Mouse (Mus musculus): ENCODE measurements around the gene Ap5s1. TPM values are rescaled to one million over a fixed set of nuclear protein-coding genes. Genes with fewer than 3 reads are reported as not detected.

Gene Ap5s1
- total RNA-seq, 2 experiments from 2014 or later, result 21.0 to 22.4 TPM

DNA sequence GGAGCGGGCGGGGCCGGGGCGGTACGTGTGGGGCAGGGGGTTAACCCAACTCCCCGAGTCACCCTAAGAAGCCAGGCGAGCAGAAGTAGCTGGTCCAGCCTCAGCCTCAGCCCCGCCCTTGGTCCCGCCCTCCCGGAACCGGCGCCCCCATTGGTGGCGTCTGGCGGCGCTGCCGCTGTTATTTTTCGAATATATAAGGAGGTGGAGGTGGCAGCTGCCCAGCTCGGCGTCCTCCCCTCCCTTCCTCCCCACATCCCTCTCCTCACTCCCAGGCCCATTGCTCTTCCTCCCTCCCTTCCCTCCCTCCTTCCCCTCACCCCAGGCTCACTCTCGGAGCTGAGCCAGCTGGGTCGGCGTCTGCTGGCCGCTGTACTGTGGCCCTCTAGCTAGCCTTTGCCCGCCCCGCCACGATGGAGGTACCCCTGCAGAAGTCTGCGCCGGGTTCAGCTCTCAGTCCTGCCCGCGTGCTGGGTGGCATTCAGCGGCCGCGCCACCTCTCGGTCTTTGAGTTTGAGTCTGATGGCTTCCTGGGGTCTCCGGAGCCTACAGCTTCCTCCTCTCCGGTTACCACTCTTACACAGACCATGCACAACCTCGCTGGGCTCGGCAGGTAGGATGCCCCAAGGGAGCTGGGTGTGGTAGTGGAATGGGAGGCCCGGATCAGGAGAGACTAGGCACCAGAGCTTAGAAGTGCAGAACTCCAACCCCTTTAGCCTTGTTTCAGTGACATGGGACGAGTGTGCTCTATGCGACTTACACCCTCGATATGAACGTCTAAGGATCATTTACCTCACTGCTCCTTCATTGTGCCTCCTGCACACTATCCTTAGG is 19.9 kb upstream of the Ap5s1 start, which contains the start of the genes Cdc25b and Spef1:
TSS of gene Cdc25b (plus strand) at position 179 of the 831 bp plus-strand sequence.
TSS of gene Spef1 (minus strand) at position 512 of the 831 bp plus-strand sequence.
- peak; percentile 64 to 79 for DNase-seq (ENCODE audit: low spot score in 2 of 2)

DNA sequence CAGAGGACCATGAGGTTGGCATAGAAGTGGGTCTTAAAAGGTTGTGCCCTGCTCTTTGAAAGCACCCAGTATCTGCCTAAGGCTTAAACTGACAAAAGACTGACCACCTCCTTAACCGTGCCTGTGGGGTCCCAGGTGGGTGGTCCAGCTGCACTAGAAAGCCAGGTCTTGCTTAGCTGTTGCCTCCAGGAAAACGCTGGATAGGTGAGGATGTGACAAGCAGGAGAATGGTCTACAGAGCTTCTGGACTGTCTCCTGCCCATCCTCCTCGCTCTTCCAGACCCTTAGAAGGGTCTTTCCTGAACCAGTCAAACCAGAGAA is 19.3 kb upstream of the Ap5s1 start:
- DNase-seq (ENCODE audit: low spot score in 2 of 2), result no peak

DNA sequence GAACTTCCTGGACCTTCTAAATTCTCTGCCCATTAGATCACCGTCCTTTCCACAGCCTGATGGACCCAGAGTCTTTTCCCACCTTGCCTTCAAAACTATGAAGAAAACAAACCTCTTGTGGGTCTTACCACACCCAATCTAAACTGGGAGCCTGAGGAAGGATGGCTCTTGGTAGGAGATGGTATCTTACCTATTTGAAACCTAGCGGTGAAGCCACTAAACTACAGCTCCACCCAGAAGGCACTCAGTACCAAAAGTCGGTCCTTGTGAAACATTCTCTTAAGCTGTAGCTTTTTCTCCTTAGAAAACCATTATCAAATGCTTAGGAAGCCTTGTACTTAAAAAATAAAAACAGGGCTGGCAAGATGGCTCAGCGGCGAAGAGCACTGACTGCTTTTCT is 18.6 kb upstream of the Ap5s1 start:
- DNase-seq (ENCODE audit: low spot score in 2 of 2), result no peak

DNA sequence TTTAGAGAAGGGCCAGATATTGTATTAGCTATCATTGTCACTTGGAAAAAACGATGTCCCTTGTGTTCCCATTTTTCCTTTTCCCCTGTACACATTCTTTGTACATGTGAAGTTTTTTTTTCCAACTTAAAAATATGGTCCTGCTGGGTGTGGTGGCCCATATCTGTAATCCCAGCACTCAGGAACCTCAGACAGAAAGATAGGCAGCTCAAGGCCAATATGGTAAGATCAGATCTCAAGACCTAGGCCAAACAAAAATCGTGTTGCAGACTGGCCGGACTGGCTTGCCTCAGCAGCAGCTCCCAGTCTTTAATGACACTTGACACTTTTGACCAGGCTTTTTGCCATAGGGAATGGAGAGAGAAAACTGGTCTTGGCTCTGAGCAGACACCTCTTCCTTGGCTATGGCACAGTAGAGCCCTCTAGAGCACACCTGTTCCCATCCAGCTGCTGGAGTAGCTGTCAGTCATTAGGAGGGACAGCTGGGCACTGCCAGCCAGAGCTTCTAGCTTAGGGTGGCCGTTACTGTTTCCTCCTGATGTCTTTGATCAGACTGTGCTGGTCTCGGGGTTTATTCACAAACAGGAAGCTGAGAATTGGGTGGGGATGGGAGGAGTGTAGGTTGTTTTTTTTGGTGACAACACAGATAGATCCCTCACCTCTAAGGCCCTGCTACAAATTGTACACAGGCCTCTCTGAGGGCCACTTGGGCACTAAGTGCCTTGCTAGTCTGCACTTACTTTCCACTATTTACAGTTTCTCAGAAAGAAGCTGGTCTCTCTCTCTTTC is 17.2 kb upstream of the Ap5s1 start:
- DNase-seq (ENCODE audit: low spot score in 2 of 2), result no peak

DNA sequence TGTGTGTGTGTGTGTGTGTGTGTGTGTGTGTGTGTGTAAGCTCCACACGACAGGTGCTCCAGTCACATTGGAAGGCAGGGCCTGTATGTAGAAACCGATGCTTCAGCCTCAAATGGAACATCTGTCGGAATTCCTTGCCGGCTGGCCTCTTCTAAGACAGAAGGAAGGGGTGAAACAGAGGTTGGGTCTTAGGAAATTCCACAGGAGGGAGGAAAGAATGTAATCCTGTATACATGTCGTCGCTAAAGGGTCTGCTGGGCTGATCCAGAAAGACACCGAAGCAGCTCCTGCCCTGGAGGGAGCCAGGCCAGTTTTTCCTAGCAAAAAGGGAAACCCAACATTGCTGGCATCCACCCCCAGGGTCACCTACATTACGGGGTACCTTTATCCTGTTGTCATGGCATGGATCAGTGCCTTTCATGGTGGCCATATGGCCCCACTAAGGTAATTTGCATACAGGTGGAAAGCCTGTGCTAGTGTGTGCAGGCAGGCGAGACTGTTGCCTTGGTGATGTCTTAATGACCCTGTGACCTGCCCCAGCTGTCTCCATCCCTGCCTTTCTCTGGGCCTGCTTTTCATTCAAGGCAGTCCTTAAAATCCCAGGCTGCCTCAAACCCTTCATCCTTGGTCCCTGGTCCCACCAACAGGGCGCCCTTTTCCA is 16.4 kb upstream of the Ap5s1 start:
- DNase-seq (ENCODE audit: low spot score in 2 of 2), result no peak

DNA sequence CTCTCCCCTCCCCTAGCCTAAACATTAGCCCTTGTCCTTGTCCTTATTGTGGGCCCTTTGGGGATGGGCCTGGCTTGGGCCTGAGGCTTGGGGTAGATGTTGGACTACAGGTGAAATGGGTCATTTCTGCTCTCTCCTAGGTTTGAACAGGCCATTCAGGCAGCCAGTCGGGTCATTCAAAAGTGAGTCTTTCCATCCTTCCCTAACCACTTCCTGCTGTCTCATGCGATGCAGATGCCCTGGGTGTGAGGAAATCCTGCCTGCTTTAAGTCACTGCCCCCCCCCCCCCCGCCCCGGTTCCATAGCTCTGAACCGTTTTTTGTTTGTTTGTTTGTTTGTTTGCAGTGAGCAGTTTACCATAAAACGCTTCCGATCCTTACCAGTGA is 15.9 kb upstream of the Ap5s1 start:
- no peak for DNase-seq (ENCODE audit: low spot score in 2 of 2)

DNA sequence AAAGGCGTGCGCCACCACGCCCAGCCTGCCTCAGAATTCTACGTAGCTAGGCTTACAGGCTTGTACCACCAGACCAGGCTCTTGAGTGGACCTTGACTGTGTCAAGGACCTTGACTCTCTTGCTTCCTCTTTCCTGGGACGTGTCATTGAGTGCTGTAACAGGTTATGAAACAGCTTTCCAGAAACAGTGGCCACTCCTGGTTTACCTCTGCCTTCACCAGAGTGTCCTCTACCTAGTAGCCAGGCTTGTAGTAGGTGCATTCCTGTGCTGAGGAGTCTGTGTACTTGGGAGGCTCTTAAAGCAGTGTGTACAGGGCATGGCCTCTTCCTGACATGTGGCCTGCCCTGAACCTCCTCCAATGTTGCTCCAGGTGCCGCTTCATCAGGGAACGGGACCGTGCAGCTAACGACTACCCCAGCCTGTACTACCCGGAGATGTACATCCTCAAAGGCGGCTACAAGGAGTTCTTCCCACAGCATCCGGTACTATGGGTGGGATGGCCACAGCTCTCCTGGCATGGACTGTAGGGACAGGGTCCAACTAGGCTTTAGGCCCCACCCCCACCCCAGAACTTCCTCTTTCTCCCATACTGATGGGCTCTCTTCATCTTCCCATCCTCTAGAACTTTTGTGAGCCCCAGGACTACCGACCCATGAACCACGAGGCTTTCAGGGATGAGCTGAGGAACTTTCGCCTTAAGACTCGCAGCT is 10.1 kb upstream of the Ap5s1 start:
- DNase-seq (ENCODE audit: low spot score in 2 of 2), result no peak

DNA sequence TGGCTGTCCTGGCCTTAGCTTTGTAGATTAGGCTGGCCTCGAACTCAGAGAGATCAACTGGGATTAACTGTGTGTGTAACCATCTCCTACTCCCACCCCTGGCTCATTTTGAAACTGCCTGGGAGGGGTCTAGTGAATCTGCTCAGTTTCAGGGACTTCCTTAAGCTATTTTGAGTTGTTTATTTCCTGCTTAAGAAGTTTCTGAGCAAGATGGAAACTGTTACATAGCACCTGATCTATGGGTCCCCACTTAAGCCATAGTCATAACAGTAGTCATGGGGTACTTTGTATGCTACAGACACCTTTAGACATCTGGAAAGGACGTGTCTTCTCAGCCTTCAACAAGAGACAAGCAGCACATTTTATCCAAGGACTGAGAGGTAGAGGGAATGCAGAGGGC is 6.2 kb upstream of the Ap5s1 start:
- no peak for DNase-seq (ENCODE audit: low spot score in 2 of 2)

DNA sequence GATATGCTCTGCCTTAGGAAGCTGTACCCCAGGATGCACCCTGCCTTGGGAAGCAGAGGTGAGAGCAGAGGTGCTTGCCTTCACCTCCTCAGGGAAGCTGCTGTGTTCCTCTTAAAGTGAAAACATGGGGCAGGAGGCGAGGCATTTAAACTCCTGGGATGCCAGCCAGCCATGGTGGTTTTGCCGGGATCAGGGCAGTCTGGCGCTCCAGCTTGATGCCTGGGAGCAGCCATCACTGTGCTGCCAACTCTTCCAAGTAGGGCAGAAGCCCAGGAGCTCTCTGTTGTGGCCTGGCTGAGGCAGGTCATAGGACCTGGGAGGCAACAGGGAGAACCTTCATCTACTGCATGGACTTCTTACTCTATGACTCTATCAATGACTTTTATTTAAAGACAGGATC is 5.6 kb upstream of the Ap5s1 start:
- DNase-seq (ENCODE audit: low spot score in 2 of 2), result no peak

DNA sequence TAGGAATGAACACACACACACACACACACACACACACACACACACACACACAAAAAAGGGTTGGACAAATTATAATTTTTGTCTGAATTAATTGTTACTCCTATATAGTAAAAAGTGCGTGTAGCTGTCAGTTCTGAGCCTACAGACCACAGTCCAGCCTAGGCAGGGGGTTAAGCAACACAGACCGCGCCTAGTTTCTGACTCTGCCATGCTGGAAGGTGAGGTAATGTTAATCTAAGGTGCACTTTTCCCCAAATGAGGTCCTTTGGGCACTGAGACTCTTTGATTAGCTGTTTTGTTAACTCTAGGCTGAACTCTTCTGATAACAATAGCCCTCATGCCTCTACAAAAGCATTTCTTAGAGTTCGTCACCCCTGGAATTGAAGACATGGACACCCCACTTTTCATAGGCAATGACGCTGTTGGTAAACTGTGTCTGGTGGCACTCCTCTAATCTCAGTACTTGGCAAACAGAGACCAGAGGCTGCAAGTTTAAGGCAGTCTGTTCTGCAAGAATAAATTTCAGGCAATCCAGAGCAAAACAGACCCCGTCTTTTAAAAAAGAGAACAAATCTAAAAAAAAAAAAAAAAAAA is 3.0 kb upstream of the Ap5s1 start:
- DNase-seq (ENCODE audit: low spot score in 2 of 2), result no peak

DNA sequence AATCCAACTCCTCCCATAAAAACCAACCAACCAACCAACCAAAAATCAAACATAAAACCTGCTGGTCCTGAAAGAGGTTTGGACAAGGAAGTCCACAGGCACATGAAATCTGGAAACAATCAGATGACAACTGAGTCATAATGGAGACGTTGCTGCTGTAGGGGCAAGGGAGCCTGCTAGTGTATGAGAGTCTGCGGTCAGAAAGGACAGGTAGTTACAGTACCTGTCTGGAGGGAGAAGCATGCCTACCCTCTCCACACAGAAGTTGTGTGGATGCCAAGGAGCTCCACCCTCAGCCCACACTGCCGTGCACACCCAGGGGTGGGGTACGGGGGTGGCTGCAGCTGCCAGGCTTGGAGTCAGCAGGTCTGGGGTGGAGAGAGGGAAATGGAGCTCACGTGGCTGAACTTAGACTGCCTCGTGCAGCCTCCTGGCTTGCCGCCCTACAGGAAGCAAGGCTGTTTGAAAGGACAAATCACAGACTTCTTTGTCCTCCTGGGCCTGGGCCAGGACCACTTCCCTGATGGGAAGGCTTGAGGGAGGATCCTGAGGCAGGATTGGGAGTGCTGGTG is 2.4 kb upstream of the Ap5s1 start:
- DNase-seq (ENCODE audit: low spot score in 2 of 2), result peak; percentile 84 to 87

DNA sequence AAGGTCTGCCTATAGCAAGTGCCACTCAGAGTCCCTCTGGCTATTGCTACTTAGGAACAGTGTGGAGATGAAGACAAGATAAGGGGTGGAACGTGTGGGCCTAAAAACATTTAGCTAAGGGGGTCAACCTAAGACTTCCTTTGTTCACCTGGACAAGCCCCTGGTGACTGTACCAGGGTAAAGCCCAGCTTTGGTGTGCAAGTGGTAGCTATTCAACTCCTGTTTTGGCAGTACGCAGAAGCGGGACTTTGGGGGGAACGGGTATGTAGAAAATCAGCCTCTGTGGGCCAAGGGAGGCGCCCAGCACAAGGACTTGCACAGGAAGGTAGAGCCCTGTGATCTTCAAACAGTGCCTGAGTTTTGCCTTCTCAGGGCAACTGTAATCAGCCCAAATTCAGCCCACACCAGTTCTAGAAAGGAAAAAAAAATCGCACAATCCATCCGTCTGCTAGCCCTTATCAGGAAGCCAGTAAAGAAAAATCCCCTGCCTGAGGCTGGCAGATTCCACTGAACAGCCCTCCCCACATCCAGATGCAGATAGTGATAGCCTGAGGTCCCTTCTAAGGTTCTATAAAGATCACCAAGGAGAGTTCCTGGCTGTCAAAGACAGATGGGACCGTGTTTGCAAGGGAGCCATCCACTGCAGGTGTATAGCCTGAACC is 1.2 kb upstream of the Ap5s1 start:
- no peak for DNase-seq (ENCODE audit: low spot score in 2 of 2)

DNA sequence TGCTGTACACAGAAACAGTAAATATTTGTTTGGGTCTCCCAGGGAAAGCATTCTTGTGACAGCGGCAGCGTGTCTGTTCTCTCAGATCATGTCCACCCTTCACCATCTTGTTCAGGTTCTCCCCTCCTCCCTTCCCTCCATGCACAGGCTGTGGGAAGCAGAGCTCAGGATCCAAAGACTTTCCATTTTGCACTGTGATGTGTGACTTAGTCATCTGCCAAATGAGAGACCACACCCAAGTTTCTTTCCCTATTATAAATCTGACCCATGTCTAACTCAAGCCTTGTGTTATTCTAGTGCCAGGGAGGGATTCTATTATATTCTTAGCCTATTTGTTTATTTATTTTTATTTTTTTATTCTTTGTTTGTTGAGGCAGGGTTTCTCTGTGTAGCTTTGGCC is 1.5 kb downstream of the Ap5s1 start:
- DNase-seq (ENCODE audit: low spot score in 2 of 2), result no peak

DNA sequence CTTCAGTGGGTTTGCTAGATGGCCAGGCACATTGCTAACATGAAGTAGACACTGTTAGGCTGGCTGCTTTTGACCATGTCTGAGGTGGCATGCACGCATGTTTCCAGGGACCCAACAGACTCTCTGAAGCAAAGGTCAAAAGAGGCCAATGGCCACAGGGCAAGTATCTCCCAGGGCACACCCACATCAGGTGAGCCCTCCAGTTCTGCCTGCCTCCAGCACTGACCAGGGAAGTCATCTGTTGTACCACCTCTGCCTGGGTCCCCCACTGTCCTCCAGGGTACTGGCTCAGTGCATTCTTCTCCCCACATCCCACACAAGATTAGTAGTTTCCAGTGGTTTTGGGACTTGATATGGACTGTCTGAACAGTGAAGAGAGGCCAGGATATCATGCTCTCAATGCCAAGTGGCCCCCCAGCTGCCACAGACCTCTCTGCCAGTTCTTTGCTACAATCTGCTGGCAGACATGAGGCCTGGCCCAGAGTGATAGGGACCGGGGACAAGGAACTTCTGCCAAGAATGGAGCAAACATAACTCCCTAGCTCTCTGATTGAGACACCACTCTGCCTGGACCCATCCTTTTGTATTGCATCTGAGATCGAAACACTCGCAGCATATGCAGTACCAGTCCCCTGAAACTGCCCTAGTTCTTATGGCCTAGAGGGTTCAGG is 2.4 kb downstream of the Ap5s1 start:
- no peak for DNase-seq (ENCODE audit: low spot score in 2 of 2)

DNA sequence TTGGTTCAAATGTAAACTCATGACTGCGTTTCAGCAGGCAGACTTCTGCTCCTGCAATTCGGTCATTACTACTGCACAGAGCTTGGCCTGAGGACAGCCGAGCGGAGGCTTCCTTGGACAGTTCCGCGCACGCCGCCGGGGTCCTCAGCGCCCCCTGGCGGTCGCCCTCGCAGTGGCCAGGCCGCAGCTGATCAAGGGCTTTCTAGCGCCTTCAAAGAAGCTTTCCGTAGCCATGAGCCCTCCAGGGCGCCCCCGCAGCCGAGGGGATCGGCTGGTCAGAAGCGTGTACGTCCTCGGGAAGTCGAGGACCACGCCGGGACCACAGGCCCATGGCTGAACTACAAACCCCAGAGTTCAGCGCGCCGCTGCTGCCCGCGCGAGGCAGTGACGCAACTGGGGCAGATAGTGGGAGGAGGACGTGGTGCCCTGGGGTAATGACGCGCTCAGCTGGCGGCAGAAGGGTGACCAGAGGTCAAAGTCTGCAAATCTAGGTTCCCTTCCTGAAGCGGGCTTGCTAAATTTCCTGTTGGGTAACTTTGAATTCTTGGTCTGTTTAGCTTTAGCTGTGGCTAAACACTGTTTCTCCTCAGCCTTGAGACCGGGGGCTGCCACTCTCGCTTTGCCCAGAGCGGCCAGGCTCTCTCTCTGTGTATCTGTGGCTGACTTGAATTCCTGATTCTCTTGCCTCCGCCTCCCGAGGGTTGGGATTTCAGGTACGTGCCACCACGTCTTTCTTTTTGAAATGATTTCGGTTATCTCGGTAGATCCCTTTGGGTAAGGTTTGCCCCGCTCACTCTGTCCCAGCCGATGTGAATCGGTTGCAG is 3.3 kb downstream of the Ap5s1 start:
- peak; percentile 96 for DNase-seq (ENCODE audit: low spot score in 2 of 2)

DNA sequence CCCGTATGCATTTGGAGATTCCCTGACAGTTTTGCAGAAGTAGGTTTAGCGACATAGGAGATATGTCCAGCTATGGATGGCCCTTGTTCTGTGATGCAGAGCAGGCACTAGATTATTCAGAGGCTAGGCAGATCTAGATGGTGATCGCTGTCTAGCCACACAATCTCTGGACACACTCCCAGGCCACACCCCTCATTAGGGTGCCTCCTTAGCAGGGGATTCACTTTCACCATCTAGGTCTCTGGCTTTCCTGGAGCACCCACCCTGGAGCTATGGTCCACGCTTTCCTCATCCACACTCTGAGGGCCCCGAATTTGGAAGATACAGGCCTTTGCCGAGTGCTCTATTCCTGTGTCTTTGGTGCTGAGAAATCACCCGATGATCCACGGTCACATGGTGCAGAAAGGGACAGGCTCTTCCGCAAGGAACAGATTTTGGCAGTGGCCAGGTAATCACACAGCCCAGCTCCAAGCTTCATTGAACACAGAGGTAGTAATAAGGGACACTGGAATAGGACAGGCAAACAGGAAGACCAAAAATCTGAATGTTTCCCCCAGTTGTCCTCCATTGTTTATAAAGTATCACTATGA is 4.2 kb downstream of the Ap5s1 start:
- peak; percentile 34 to 35 for DNase-seq (ENCODE audit: low spot score in 2 of 2)

DNA sequence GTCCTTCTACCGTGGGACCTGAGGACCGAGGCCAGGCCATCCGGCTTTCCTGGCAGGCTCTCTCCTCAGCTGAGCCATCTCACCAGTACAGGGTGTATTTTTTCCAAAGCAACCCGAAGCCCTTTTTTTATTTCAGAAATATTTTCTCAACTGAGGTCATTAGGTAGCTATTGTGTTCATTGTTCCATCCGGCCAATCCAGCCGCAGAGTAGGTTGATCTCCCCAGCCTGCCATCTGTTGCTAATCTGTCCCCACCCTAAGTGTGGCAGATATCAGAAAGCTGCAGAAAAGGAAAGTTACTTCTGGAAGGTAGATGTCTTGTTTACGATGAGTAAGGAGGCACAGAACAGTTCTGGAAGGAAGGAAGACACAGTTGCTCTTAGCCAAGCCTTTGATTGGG is 6.9 kb downstream of the Ap5s1 start:
- DNase-seq (ENCODE audit: low spot score in 2 of 2), result no peak

Measured in layer of hippocampus, postnatal 10 days (tissue).